Mouse (Mus musculus) C2C12 (cell line): ENCODE data around the gene Gstm6.

Source experiments
- CTCF ChIP-seq: IDR thresholded peaks from one replicate; pipeline ENCODE4 v1.5.1; 2011; ENCODE audit not compliant: control insufficient read depth, insufficient read depth, insufficient read length
- MAX ChIP-seq: IDR thresholded peaks from one replicate; pipeline ENCODE4 v1.6.1; 2011; ENCODE audit warnings: mild to moderate bottlenecking, control low read depth
- USF1 ChIP-seq: IDR thresholded peaks from one replicate; pipeline ENCODE4 v1.6.1; 2011; ENCODE audit warnings: low read depth, mild to moderate bottlenecking, control low read depth, moderate library complexity

- no peak for TF ChIP-seq CTCF
- no peak for TF ChIP-seq USF1
- no peak for TF ChIP-seq MAX
Measured at GRCm38 (mm10) chr3:107929243-107929642, 14.3 kb downstream of the Gstm6 start.
